Mouse (Mus musculus): ENCODE data around the gene Ckap4. TPM values are rescaled to one million over a fixed set of nuclear protein-coding genes. Genes with fewer than 3 reads are reported as not detected.
"Not testable (repeated sequence)": the region's sequence is repeated elsewhere in the genome, so short reads cannot be mapped to it uniquely, and the experiment has no call there.

Ckap4 gene
- polyA plus RNA-seq, 1 experiment, result 43.0 TPM

DNA sequence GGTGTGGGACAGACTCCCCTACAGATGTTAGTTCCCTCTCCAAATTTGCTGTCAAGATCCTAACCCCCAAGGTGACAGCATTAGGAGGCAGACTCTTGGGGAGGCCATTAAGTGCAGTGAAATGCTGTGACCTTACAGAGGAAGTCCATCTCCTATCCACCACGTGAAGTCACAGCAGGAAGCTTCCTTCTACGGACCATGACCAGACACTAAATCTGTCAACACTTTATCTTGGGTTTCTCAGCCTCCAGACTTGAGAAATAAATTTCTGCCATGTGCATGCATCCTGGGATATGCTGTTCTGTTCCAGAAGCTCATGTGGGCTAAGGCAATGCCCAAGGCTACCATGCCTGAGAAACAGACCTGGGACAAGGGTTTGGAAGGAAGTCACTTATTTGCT lies 35.0 kb downstream of the Ckap4 start:
- DNase-seq (ENCODE audit: low spot score), result no peak

DNA sequence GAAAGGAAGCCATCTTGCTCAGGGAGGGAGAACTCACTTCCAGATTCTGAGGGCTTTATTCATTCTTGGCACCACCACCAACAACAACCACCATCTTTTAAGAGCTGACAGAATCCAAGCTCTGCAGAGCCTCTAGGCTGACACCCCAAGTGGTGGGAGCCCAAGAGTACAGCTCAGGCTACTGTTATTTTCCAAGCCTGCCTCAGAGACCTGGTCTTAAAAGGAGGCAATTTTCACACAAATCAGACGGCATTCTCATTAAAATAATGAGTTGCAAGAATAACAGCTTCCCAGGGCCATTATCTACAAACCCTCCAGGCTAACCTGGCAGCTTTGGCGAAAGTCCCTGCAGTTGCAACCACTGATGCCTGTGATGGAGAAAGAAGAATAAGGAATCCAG lies 37.1 kb downstream of the Ckap4 start:
- DNase-seq (ENCODE audit: low spot score), result no peak

DNA sequence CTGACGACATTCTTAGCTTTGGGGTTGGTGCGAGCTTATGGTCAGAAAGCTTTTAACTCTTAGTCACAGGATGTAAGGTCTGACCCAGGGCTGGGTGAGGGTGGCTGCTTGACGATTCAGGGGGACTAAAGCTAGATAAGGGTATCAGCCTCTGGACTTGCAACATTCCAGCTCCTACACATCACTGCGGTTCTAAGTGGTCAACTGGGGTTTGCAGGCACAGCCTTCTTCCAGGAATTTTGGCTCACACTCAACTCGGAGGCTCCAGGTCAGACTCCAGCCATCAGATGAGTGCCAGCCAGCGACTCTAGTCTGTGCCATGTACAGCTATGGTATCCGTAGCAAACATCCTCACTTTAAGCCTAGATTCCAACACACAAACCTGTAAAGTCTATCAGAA lies 39.4 kb downstream of the Ckap4 start:
- no peak for DNase-seq (ENCODE audit: low spot score)

DNA sequence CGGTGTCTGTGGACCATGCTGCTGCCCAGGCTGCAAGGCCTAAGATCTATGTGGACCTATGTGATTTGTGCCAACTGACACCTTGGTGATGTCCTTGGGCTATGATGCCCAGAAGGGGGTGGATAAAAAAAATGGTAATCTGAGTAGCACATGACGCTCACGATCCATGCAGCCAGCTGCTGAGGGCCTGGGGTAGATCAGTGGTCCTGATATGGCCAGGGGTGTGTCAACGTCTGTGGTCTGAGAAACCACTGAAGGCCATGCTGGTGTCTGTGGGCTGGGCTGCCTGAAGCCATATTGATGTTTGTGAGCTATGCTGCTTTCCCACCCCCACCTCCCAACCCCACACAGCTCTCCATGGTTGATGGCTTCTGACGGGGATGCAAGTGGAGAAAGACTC lies 43.7 kb downstream of the Ckap4 start:
- DNase-seq (ENCODE audit: low spot score), result no peak

DNA sequence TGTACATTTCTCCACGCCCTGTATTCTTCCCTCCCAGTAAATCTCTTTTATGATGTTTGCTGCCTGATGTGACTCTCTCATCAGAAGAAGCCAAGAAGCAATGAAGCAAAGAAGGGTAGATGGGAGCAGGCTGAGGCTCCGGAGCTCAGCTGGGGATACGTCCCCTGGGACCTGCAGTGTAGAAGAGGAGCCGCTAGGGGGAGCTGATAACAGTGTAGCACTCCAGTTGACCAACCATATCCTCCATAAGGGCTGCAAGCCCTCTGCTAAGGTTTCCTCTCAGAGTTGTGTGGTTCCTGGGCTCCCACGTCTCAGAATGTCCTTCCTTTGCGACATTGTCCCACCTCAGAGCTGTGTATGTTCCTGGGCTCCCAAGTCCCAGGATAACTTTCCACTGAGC lies 45.5 kb downstream of the Ckap4 start:
- no peak for DNase-seq (ENCODE audit: low spot score)

DNA sequence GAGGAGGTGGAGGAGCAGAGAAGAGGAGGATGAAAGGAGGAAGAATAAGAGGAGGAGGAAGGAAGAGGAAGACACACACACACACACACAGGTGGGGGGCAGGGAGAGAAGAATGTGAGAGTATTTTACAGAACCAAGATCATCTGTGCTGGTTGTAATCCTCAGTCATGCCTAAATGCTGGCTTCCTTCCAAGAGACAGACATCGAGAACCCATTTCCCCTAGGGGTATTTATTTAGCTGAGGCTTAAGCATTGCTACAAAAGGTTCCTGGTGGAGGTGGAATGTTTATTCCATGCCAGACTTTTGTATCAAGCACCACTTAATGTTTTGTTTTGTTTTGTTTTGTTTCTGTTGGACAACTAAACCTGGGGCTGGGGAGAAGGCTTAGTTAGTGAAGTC lies 49.2 kb downstream of the Ckap4 start:
- DNase-seq (ENCODE audit: low spot score), result no peak

DNA sequence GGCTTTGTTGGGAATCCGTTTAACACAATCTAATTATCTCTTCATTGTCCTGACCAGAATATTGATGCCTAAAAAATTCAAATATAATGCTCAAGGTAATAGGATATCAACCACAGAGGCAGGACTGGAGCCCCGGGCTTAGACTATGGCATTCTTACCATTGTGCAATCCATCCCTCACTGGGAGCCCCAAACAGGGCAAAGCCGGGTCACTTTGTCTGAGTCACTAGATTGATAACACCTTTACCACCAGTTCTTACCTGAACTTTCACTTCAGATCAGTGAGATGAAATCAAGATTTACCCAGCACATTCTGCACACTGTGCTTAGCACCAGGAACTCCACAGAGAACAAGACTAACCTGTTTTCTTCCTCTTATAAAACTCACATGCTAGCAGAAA lies 50.3 kb downstream of the Ckap4 start:
- no peak for DNase-seq (ENCODE audit: low spot score)

DNA sequence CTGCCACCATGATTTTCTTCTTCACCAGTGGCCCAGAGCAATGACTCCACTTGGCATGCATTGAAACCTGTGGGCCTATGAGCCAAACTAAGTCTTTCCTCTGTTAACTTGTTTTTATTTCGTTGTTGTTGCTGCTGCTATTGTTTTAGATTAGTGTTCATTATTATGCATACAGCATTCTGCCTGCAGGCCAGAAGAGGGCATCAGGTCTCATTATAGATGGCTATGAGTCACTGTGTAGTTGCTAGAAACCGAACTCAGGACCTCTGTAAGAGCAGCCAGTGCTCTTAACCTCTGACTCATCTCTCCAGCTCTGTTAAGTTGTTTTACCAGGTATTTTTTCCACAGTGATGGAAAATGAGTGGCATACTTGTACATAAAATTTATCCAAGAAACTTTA lies 50.8 kb downstream of the Ckap4 start:
- DNase-seq (ENCODE audit: low spot score), result no peak

DNA sequence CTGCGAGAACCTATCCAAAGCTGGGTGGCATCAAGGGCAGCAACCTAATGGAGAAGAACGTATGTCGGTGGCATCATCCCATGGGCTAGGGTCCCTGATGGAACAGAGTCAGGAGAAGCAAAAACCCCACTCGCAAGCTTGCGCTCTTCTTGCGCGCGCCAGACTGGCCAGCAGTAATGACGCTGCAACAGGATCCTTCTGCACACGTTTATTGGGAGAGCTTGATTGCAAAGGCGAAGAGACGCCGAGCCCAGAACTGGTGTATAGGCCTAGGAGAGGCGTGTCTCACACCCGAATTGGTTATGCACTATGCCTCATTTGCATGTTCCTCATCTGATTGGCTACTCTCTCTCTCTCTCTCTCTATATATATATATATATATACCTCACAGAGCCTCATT lies 51.4 kb downstream of the Ckap4 start:
- not testable (repeated sequence) for DNase-seq (ENCODE audit: low spot score)

DNA sequence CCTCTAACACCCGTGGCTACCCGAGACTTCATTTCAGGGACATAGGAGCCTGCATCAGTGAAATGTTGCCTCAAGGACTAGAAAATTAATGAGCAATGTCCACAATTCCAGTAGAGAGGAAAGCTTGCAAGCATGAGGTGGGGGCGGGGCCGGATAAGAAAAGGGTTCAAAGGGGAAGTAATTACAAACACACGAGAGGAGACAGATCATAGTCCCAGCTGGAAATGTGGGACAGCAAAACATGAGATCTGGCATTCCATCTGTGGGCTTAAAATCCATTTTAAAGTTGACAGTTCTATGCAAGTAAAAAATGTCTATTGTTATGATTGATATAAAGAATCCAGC lies 52.6 kb downstream of the Ckap4 start:
- DNase-seq (ENCODE audit: low spot score), result no peak

DNA sequence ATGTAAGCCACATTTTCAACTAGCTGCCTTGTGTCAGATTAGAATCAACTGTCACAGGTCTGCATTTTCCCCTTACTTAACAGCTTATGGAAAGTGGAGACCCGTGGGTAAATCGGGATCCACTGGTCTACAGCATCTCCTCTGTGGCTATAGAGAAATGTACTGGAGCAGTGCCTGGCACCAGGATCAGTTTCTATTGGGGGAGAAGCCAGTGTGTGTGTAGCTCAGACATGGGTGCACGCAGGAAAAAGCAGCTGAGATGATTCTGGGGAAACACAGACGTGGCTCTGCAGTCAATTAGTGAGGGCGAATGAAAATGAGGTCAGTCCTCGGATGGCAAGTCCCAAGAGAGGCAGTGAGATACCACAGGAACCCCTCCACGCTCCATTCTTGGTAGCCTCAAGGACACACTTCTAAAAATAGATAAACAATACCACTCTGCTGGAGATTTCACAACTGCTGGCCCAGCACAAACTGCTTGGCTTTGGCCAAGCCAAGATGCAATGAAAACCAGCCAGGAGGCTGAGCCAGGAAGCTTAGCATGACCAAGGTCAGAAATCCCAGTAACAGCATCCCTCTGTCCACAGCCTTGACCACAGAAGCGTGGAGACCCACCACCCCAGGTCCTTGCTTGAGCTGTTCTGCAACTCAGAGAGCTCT lies 53.1 kb downstream of the Ckap4 start:
- no peak for DNase-seq (ENCODE audit: low spot score)

DNA sequence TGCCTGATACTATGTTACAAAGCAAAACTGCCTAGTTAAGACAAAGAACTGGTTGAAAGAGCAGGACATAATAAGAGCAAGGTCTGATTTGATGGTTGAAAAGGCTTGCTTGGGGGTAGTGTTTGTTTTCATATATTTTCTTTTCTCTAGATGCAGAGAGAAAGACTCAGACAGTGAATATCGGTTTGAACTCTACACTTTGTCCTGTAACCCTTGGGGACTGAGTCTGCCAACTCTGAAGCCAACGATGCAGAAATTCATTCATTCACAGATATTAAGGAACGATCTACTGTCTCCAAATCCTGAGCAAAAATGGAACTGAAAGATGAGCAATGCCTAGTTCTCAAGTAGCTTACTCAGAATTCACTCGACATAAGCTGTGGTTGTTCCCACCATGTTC lies 53.7 kb downstream of the Ckap4 start:
- DNase-seq (ENCODE audit: low spot score), result no peak

DNA sequence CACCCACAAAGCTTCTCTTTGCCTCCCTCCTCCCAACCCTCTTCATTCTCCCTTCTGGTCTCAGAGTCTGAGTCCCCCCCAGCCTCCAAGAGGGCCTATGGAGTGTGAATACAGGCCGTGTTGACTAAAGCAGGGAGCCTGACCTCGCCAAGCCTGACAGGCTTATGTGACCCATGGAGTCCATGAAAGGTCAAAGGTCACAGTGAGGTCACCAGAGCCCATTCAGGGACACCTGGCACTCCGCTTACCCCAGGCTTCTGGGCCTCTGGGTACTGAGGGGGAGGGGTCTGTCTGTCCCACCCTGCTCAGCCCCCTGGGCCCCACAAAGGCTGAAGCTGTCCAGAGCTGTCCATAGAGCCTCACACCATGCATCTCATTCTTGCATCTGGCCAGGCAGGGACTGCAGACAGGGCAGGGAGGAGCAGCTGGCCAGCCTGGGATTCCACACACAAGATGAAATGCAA lies 56.2 kb downstream of the Ckap4 start:
- DNase-seq (ENCODE audit: low spot score), result no peak

DNA sequence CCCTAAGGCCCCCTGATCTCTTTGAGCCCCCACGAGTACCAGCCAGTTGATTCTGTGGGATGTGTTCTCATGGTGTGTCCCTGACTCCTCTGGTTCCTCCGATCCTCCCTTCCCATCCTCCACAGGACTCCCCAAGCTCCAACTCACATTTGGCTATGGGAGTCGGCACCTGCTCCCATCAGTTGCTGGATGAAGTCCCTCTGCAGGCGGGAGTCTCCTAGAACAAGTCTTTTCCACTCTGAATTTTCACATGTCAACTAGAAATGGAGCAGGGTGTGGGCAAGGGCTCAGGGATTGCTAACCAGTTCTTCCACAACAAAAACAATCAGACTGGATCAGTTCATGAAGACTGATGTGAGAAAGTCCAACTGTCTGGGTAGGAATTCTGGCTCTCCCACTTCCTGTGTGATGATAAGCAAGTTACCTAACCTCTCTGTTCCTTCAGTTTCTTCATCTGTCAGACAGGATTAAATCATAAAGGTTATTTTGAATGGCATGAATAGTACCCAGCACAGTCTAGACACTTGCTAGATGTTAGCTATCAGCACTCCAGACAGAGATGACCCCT lies 56.7 kb downstream of the Ckap4 start:
- DNase-seq (ENCODE audit: low spot score), result no peak

Other genes with a start within 250 kb of the Ckap4 start
- 7.6 and 9.1 TPM in 2 replicates for gene Nuak1, start 93.5 kb downstream of the Ckap4 start, polyA plus RNA-seq (2012; rRNA removed)
- 28.7 and 30.1 TPM in 2 replicates for gene Tcp11l2, start 42.6 kb upstream of the Ckap4 start, polyA plus RNA-seq (2012; rRNA removed)
- 7.0 and 9.1 TPM in 2 replicates for gene Polr3b, start 88.2 kb upstream of the Ckap4 start, polyA plus RNA-seq (2012; rRNA removed)
- gene Rfx4, start 222.0 kb upstream of the Ckap4 start, polyA plus RNA-seq (2012; rRNA removed), result 0.06 TPM in 1 of 2 replicates, not detected in the other

Data from urinary bladder, adult 2 months (tissue).